Mouse (Mus musculus): ENCODE measurements around the gene Klrg2. TPM values are rescaled to one million over a fixed set of nuclear protein-coding genes. Genes with fewer than 3 reads are reported as not detected.

Gene Klrg2
- polyA plus RNA-seq, 1 experiment = 1.1 TPM

GRCm38 (mm10) chr6:38609892-38610291 lies 27.1 kb downstream of the Klrg2 start:
- Histone ChIP-seq H3K27ac (ENCODE audit: insufficient read depth, low read length) (no peak overlapping the region), H3K4me3 (ENCODE audit: insufficient read depth, low read length) (no peak overlapping the region), H3K4me1 (ENCODE audit: control insufficient read depth, insufficient read depth, low read length) (no peaks in the 10 kb centered on the region)
- TF ChIP-seq CTCF (IDR thresholded peaks at IDR 0.05; ENCODE audit: borderline replicate concordance, insufficient read depth, low read length) (no peak), POLR2A (IDR thresholded peaks at IDR 0.05; ENCODE audit: low read depth, low read length) (no peak)

- TF ChIP-seq POLR2A (IDR thresholded peaks at IDR 0.05; ENCODE audit: low read depth, low read length) = no peak
- TF ChIP-seq CTCF (IDR thresholded peaks at IDR 0.05; ENCODE audit: borderline replicate concordance, insufficient read depth, low read length) = no peak
- Histone ChIP-seq H3K4me1 (ENCODE audit: control insufficient read depth, insufficient read depth, low read length) (no peaks in the 10 kb centered on the region), H3K4me3 (ENCODE audit: insufficient read depth, low read length) (no peak overlapping the region), H3K27ac (ENCODE audit: insufficient read depth, low read length) (no peak overlapping the region)
Measured at GRCm38 (mm10) chr6:38597481-38597880, 39.6 kb downstream of the Klrg2 start.

GRCm38 (mm10) chr6:38581711-38582110 lies 55.3 kb downstream of the Klrg2 start:
- H3K27ac ChIP-seq (ENCODE audit: insufficient read depth, low read length) = no peak overlapping the region
- no peak overlapping the region for H3K4me3 ChIP-seq (ENCODE audit: insufficient read depth, low read length)
- no peaks in the 10 kb centered on the region for H3K4me1 ChIP-seq (ENCODE audit: control insufficient read depth, insufficient read depth, low read length)
- TF ChIP-seq CTCF (IDR thresholded peaks at IDR 0.05; ENCODE audit: borderline replicate concordance, insufficient read depth, low read length) = no peak
- no peak for TF ChIP-seq POLR2A (IDR thresholded peaks at IDR 0.05; ENCODE audit: low read depth, low read length)

GRCm38 (mm10) chr6:38580112-38580857 lies 56.8 kb downstream of the Klrg2 start:
- no peak for TF ChIP-seq POLR2A (IDR thresholded peaks at IDR 0.05; ENCODE audit: low read depth, low read length)
- no peak for TF ChIP-seq CTCF (IDR thresholded peaks at IDR 0.05; ENCODE audit: borderline replicate concordance, insufficient read depth, low read length)
- Histone ChIP-seq H3K4me1 (ENCODE audit: control insufficient read depth, insufficient read depth, low read length) (no peaks in the 10 kb centered on the region), H3K4me3 (ENCODE audit: insufficient read depth, low read length) (no peak overlapping the region), H3K27ac (ENCODE audit: insufficient read depth, low read length) (no peak overlapping the region)

- no peak overlapping the region for H3K4me3 ChIP-seq (ENCODE audit: insufficient read depth, low read length)
- H3K27ac ChIP-seq (ENCODE audit: insufficient read depth, low read length) = no peak overlapping the region
- no peak for TF ChIP-seq POLR2A (IDR thresholded peaks at IDR 0.05; ENCODE audit: low read depth, low read length)
- no peak for TF ChIP-seq CTCF (IDR thresholded peaks at IDR 0.05; ENCODE audit: borderline replicate concordance, insufficient read depth, low read length)
- no peaks in the 10 kb centered on the region for H3K4me1 ChIP-seq (ENCODE audit: control insufficient read depth, insufficient read depth, low read length)
Measured at GRCm38 (mm10) chr6:38576096-38576495, 60.9 kb downstream of the Klrg2 start.

Other genes starting within 250 kb of the Klrg2 start
- gene Ubn2, start 203.3 kb downstream of the Klrg2 start, polyA plus RNA-seq (2011; ENCODE audit: insufficient read length, low read depth, missing spikeins) = 21.9 and 30.1 TPM in 2 replicates
- gene Fmc1, start 103.7 kb downstream of the Klrg2 start, polyA plus RNA-seq (2011; ENCODE audit: insufficient read length, low read depth, missing spikeins) = 10.8 and 15.6 TPM in 2 replicates
- gene Luc7l2, start 85.9 kb downstream of the Klrg2 start, polyA plus RNA-seq (2011; ENCODE audit: insufficient read length, low read depth, missing spikeins) = 216 and 259 TPM in 2 replicates
- 0.61 and 0.68 TPM in 2 replicates for gene Clec2l, start 25.8 kb upstream of the Klrg2 start, polyA plus RNA-seq (2011; ENCODE audit: insufficient read length, low read depth, missing spikeins)
- 0.52 and 0.86 TPM in 2 replicates for gene Tbxas1, start 238.2 kb upstream of the Klrg2 start, polyA plus RNA-seq (2011; ENCODE audit: insufficient read length, low read depth, missing spikeins)
- 33.1 and 45.6 TPM in 2 replicates for gene Hipk2, start 238.9 kb upstream of the Klrg2 start, polyA plus RNA-seq (2011; ENCODE audit: insufficient read length, low read depth, missing spikeins)